Mouse (Mus musculus): Measurements from ENCODE around the gene Slc2a13.

Slc2a13 gene

GRCm38 (mm10) chr15:91573111-91573538, at the start of gene Slc2a13:
Gene Slc2a13, minus strand, starts transcription at chr15:91573261.
- peak; percentile 81 to 83 for DNase-seq (ENCODE audit: low spot score in 2 of 2)

- DNase-seq (ENCODE audit: low spot score in 2 of 2), result no peak
Observed at GRCm38 (mm10) chr15:91616016-91616415, 43.0 kb upstream of the Slc2a13 start.

GRCm38 (mm10) chr15:91615532-91615931, 42.5 kb upstream of the Slc2a13 start:
- DNase-seq (ENCODE audit: low spot score in 2 of 2), result no peak

DNA sequence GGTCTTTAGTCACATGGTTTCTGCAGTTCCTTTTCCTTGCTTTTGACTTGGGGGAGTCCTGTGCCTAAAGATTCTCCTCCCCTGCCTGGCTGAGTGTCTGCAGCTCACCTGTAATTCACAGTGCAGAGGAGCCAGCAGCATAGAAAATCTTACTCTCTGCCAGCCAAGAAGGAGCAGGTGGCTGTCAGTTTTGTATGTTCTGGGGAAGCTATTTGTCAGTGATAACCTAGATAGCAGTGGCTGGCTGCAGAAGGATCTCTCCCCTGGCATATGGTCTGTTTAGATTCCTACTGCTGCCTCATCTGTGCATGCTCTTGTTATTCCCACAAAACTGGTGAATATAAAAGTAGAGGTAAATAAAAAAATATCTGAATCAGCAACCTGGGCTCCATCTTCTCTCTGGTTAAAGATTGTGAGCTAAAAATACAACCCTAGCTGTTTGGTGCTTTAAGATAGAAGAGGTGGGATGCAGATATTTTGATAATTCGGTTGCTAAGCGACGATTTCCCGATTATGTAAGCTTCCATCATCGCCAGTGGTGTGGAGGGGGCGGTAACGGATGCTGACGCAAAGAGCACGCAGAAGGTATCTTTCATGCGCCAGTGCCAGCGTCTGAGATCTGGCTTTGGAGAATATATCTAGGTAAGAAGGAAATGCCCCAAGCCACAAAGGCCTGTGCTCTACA, 41.1 kb upstream of the Slc2a13 start:
- no peak for DNase-seq (ENCODE audit: low spot score in 2 of 2)

DNA sequence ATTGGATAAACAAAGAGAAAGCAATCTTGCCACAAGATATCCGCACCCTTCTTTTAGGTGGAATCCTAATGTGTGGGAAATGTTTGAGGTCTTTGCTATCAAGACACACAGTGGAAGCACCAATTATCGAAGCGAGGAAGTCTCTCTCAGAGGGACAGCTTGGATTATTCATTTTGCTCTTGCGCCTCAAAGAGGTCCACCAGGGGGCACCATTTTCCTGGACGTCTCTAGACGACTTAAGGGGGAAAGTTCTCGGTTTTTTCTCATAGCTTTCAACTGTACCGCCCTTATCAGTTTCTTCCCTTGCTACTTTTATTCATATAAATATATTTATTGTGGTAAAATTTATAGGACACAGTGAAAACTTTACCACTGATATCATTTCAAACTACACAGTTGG, 36.7 kb upstream of the Slc2a13 start:
- DNase-seq (ENCODE audit: low spot score in 2 of 2), result peak; percentile 36 to 43

DNA sequence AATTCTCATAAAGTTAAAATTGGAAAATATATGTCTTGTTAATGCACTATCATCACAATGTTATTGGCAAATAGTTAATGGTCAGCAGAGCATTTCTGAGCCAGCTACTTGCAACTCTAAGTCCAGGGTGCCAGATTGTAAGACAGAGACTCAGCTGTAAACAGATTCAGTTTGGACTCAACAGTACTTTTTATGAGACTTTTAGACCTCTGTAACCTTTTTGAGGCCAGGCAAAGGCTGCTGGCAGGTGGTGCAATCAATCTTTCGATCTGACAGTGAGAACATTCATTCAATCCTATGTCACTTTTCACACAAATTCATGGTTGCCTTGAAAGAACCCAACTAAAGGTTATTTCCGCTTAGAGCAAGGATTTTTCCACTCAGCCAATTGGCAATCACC, 35.8 kb upstream of the Slc2a13 start:
- no peak for DNase-seq (ENCODE audit: low spot score in 2 of 2)

GRCm38 (mm10) chr15:91601197-91601596, 28.1 kb upstream of the Slc2a13 start:
- DNase-seq (ENCODE audit: low spot score in 2 of 2), result no peak

GRCm38 (mm10) chr15:91597290-91597689, 24.2 kb upstream of the Slc2a13 start:
- no peak for DNase-seq (ENCODE audit: low spot score in 2 of 2)

GRCm38 (mm10) chr15:91574492-91574891, 1.4 kb upstream of the Slc2a13 start:
- peak; percentile 68 to 74 for DNase-seq (ENCODE audit: low spot score in 2 of 2)

- DNase-seq (ENCODE audit: low spot score in 2 of 2), result peak in 1 of 2 experiments; percentile 2
Observed at GRCm38 (mm10) chr15:91572421-91573069, 516 bp downstream of the Slc2a13 start.

DNA sequence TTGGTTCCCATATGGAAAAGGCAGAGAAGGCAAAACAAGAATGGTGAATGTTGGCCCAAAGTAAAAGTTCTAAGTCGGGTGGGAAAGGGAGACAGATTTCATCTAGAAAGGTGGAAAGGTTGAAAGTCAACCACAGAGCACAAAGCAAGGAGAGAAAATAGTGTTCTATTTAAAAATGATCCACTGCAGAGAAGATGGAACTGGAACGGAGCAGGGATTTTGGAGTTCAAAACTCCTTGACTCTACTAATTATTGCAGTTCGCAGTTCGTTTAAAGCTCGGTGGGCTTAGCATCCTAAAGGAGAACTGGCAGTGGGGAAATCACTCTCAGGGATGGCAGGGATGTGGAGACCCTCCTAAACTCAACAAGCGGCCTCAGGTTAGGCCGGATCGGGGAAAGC, 1.1 kb downstream of the Slc2a13 start:
- DNase-seq (ENCODE audit: low spot score in 2 of 2), result no peak

DNA sequence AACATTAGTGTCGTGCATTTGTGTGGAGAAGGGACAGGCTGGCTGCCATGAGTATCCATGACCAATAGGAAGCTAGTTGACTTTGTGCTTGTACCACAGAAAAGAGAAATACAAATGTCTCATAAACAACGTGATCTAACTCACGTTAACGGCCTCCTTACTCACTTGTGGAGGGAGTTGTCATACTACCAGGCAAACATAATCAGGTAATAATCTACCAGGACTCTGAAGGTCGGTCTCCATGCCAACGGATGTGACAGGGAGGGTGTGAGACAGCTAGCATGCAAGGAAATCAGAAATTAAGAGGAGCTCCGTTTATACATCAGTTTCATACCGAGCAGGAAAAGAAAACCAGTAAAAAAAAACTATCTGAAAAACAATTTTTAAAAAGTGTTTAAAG, 6.3 kb downstream of the Slc2a13 start:
- DNase-seq (ENCODE audit: low spot score in 2 of 2), result no peak

DNA sequence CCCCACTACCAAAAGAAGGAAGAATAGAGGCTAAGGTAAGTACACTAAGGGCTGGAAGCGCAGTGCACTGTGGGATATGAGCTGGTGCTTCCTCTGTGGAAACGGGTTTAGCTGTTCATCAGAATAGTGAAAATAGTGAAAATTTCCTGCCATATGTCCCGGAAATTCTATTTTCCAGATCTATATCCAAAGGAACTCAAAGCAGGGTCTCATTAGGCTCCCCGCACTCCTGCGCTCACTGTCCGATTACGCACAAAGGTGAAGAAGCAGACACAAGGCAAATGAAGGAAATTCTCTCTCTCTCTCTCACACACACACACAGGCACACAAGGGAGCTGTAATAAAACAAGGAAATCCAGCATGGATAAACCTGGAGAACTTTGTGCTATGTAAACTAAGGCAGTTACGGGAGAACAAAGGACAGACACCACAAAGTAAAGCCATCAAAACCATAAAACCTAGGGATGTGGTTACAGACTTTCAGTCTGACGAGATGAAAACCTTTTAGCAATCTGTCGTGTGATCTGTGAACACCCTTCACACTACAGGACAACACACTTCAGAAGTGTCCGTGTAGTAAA, 7.9 kb downstream of the Slc2a13 start:
- DNase-seq (ENCODE audit: low spot score in 2 of 2), result no peak

- DNase-seq (ENCODE audit: low spot score in 2 of 2), result no peak
Observed at GRCm38 (mm10) chr15:91561728-91562127, 11.3 kb downstream of the Slc2a13 start.

GRCm38 (mm10) chr15:91555336-91555736, 17.7 kb downstream of the Slc2a13 start:
- DNase-seq (ENCODE audit: low spot score in 2 of 2), result no peak

DNA sequence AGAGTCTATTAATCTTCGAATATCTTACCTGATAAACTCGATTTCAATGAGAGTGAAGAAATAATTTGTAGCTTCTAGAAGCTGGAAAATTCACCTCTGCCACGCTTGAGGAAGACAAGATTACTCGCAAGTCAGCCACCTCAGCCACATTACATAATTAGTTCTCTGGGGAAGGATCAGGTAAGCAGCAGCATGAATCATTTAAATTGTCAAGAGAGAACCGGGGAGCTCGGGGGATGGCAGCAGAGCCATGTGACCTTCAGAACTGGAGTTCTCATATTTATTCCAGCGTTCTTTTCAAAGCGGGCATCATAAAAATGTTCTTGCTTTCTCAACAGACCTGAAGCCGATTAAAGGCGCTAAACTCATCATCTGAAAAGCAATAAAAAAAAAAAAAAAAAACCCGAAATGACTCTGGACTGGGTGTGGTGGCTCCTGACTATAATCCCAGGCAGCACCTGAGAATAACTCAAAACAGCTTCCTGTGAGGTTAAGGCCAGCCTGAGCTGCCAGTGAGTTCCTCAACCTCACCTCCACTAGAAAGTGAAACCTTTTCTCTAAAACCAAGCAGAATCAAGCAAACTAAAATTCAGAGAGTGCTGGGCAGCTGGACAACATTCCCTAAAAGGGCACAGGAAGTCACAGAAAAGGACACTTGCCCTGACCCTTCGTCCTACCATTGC, 24.3 kb downstream of the Slc2a13 start:
- DNase-seq (ENCODE audit: low spot score in 2 of 2), result no peak

- no peak for DNase-seq (ENCODE audit: low spot score in 2 of 2)
Observed at GRCm38 (mm10) chr15:91544586-91544985, 28.5 kb downstream of the Slc2a13 start.

DNA sequence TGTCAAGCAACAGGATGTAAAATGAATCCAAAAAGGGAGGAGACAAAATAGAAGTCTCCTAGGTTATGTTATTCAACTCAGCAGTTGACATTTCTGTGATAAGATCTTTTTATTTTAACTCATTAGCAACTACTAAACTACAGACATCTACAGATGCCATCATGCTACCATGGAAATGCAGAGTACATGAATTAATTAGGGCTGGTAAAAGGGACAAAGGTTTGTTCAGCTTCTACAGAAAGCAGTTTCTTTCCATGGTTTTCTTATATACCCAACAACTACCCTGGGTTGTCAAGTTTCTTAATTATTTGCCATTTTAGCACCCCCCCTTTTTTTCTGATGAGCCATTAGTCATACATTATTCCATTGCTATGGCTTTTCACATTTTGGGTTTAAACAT, 34.6 kb downstream of the Slc2a13 start:
- DNase-seq (ENCODE audit: low spot score in 2 of 2), result no peak

- no peak for DNase-seq (ENCODE audit: low spot score in 2 of 2)
Observed at GRCm38 (mm10) chr15:91526876-91527275, 46.2 kb downstream of the Slc2a13 start.

DNA sequence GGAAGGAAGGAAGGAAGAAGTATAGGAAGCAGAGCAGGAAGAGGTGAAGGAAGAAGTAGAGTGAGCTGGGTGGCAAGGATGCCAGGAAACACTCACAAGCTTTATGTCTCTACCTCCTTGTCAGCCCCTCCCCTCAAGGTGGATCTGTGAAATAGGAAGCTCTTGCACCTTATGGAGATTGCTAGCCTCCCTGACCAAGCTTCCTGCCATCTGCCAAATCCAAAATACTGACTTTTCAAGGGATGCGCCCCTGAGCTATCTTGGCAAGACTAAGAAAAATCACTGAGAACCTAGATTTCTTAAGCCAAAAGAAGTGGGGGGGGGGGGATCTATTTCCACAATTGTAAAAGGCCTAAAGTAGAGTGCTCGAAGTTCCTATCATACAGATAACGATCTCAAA, 46.9 kb downstream of the Slc2a13 start:
- DNase-seq (ENCODE audit: low spot score in 2 of 2), result no peak

DNA sequence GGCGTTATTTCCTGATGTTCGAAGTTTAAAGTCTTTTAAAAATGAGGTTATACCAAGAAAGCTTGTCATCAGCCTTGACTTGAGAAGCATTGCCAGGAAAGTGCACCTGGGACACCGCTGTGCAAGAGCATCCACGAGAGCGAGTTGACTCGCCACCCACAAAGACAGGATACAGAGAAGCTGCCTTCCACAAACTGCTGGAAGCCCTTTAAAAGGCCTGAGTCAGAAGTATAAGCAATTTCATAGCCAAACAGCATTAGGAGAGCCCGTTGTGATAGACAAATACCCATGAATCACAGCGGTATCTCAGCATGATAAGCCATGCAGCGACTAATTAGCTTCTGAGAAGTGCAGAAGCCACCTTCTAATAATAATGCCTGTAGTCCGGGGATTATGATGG, 48.6 kb downstream of the Slc2a13 start:
- DNase-seq (ENCODE audit: low spot score in 2 of 2), result no peak

DNA sequence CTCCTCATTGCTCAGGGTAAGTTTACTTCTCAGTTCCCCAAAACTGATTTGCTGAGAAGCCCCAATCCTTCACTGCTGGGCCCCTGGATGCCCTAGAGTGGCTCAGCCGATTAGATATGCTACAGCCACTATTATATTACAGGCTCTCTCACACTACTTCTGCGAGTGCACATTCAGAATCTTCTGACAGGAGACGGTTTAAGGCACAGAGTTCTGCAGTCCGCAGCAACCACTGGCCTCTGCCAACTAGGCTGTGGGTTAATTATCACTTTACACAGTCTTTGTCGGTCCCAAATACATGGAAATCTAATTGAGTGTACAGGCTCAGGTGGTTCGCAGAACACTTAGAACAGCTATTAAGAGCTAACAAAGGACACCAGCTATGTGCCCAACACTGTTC, 69.8 kb downstream of the Slc2a13 start:
- no peak for DNase-seq (ENCODE audit: low spot score in 2 of 2)

- no peak for DNase-seq (ENCODE audit: low spot score in 2 of 2)
Observed at GRCm38 (mm10) chr15:91502661-91503060, 70.4 kb downstream of the Slc2a13 start.

Data from urinary bladder, adult 18-20 months (tissue).